Mouse (Mus musculus) erythroblast, embryonic 14.5 days (primary cell): ENCODE measurements around the gene Kcnt1. TPM values are rescaled to one million over a fixed set of nuclear protein-coding genes. Genes with fewer than 3 reads are reported as not detected.
"Not testable (repeated sequence)": the region's sequence is repeated elsewhere in the genome, so short reads cannot be mapped to it uniquely, and the experiment has no call there.

Source experiments
- H3K27me3 ChIP-seq: 2 replicates; pipeline ENCODE4 v1.6.1; 2012; ENCODE audit warnings: inconsistent platforms; ENCODE audit not compliant: control insufficient read depth
- H3K36me3 ChIP-seq: 2 replicates; pipeline ENCODE4 v1.6.1; 2012; ENCODE audit warnings: mild to moderate bottlenecking, inconsistent platforms; ENCODE audit not compliant: control insufficient read depth
- H3K4me1 ChIP-seq: 2 replicates; pipeline ENCODE4 v1.6.1; 2012; ENCODE audit warnings: inconsistent platforms; ENCODE audit not compliant: control insufficient read depth
- H3K4me3 ChIP-seq: replicated peaks from 2 replicates; pipeline ENCODE3; 2012; ENCODE audit warnings: moderate library complexity, mild to moderate bottlenecking, inconsistent platforms
- H3K9me3 ChIP-seq: 2 replicates; pipeline ENCODE4 v1.6.1; 2012; ENCODE audit warnings: low read length, inconsistent platforms, mixed read lengths; ENCODE audit not compliant: control insufficient read depth
- GATA1 ChIP-seq: IDR thresholded peaks from 2 replicates; pipeline ENCODE4 v1.6.1; 2012; ENCODE audit warnings: low read length, inconsistent platforms, mixed read lengths
- TAL1 ChIP-seq: IDR thresholded peaks from 3 replicates; pipeline ENCODE4 v1.6.1; 2012; ENCODE audit warnings: low read length, inconsistent platforms, mixed read lengths
- polyA plus RNA-seq: library from polyadenylated mRNA; stranded (reverse); fragments of >175 nt; gene quantifications from 2 replicates; pipeline ENCODE4 v1.2.3, GENCODE M21; 2012

The Kcnt1 gene
- not detected in 2 replicates for polyA plus RNA-seq

- H3K4me3 ChIP-seq: no peak within 1 kb of the TSS
- H3K36me3 ChIP-seq: no peaks in the 10 kb centered on the region
- no peak for TF ChIP-seq GATA1
- TF ChIP-seq TAL1: no peak
- no peaks in the 10 kb centered on the region for H3K9me3 ChIP-seq
- H3K4me1 ChIP-seq: no peaks in the 10 kb centered on the region
- peaks cover 48% of the 10 kb centered on the region for H3K27me3 ChIP-seq
Observed at GRCm38 (mm10) chr2:25863337-25864131, at the start of gene Kcnt1. Gene Kcnt1 (plus strand): TSS chr2:25863734.

GRCm38 (mm10) chr2:25815748-25816147 lies 47.8 kb upstream of the Kcnt1 start, which contains the start of gene Glt6d1:
Gene Glt6d1 (minus strand): TSS chr2:25815848.
- not testable (repeated sequence) for H3K36me3 ChIP-seq, H3K4me3 ChIP-seq, H3K9me3 ChIP-seq, H3K27me3 ChIP-seq, H3K4me1 ChIP-seq

- Histone ChIP-seq H3K27me3 (no peaks in the 10 kb centered on the region), H3K9me3 (no peaks in the 10 kb centered on the region), H3K4me1 (no peaks in the 10 kb centered on the region), H3K4me3 (no peak within 1 kb of the TSS), H3K36me3 (no peaks in the 10 kb centered on the region)
- TF ChIP-seq GATA1 (no peak), TAL1 (no peak)
Observed at GRCm38 (mm10) chr2:25822806-25823205, 40.7 kb upstream of the Kcnt1 start, which contains the start of gene Lcn9. Gene Lcn9 (plus strand): TSS chr2:25823153.

GRCm38 (mm10) chr2:25824751-25825150 lies 38.8 kb upstream of the Kcnt1 start:
- no peak overlapping the region for H3K4me3 ChIP-seq
- TF ChIP-seq TAL1 (no peak), GATA1 (no peak)
- no peaks in the 10 kb centered on the region for H3K4me1 ChIP-seq
- H3K27me3 ChIP-seq: no peaks in the 10 kb centered on the region
- no peaks in the 10 kb centered on the region for H3K36me3 ChIP-seq
- H3K9me3 ChIP-seq: no peaks in the 10 kb centered on the region

- no peaks in the 10 kb centered on the region for H3K4me1 ChIP-seq
- no peaks in the 10 kb centered on the region for H3K36me3 ChIP-seq
- no peaks in the 10 kb centered on the region for H3K27me3 ChIP-seq
- TF ChIP-seq GATA1: no peak
- TF ChIP-seq TAL1: no peak
- H3K4me3 ChIP-seq: no peak overlapping the region
- H3K9me3 ChIP-seq: no peaks in the 10 kb centered on the region
Observed at GRCm38 (mm10) chr2:25828344-25828947, 35.1 kb upstream of the Kcnt1 start.

- TF ChIP-seq GATA1 (no peak), TAL1 (no peak)
- no peaks in the 10 kb centered on the region for H3K27me3 ChIP-seq
- no peaks in the 10 kb centered on the region for H3K9me3 ChIP-seq
- no peaks in the 10 kb centered on the region for H3K36me3 ChIP-seq
- no peaks in the 10 kb centered on the region for H3K4me1 ChIP-seq
- no peak overlapping the region for H3K4me3 ChIP-seq
Observed at GRCm38 (mm10) chr2:25830786-25831185, 32.7 kb upstream of the Kcnt1 start.

GRCm38 (mm10) chr2:25836291-25836690 lies 27.2 kb upstream of the Kcnt1 start:
- H3K4me1 ChIP-seq: no peaks in the 10 kb centered on the region
- H3K4me3 ChIP-seq: no peak overlapping the region
- no peaks in the 10 kb centered on the region for H3K36me3 ChIP-seq
- no peak for TF ChIP-seq TAL1
- TF ChIP-seq GATA1: no peak
- H3K9me3 ChIP-seq: no peaks in the 10 kb centered on the region
- no peaks in the 10 kb centered on the region for H3K27me3 ChIP-seq

- H3K4me1 ChIP-seq: no peaks in the 10 kb centered on the region
- no peak for TF ChIP-seq TAL1
- TF ChIP-seq GATA1: no peak
- no peaks in the 10 kb centered on the region for H3K36me3 ChIP-seq
- no peak overlapping the region for H3K4me3 ChIP-seq
- H3K9me3 ChIP-seq: no peaks in the 10 kb centered on the region
- H3K27me3 ChIP-seq: no peaks in the 10 kb centered on the region
Observed at GRCm38 (mm10) chr2:25842161-25842560, 21.4 kb upstream of the Kcnt1 start.

GRCm38 (mm10) chr2:25842758-25843157 lies 20.8 kb upstream of the Kcnt1 start:
- Histone ChIP-seq H3K9me3 (no peaks in the 10 kb centered on the region), H3K36me3 (no peaks in the 10 kb centered on the region), H3K4me1 (no peaks in the 10 kb centered on the region), H3K27me3 (no peaks in the 10 kb centered on the region), H3K4me3 (no peak overlapping the region)
- TF ChIP-seq GATA1 (no peak), TAL1 (no peak)

- TF ChIP-seq GATA1: no peak
- no peak for TF ChIP-seq TAL1
- Histone ChIP-seq H3K36me3 (no peaks in the 10 kb centered on the region), H3K9me3 (no peaks in the 10 kb centered on the region), H3K4me1 (no peaks in the 10 kb centered on the region), H3K27me3 (no peaks in the 10 kb centered on the region), H3K4me3 (no peak overlapping the region)
Observed at GRCm38 (mm10) chr2:25844097-25844496, 19.4 kb upstream of the Kcnt1 start.
